Mouse (Mus musculus) right cerebral cortex, adult 18-20 months (tissue): ENCODE data around the gene Arhgap18.
A peak's percentile ranks its signal among the peaks of the same experiment; 100 is the strongest.

Experiments used
- DNase-seq: peaks from one replicate; pipeline ENCODE4 v3.0.0; 2022; ENCODE audit warnings: mixed read lengths

The Arhgap18 gene

GRCm38 (mm10) chr10:26832669-26833249 is 79.5 kb downstream of the Arhgap18 start:
- DNase-seq, result no peak

GRCm38 (mm10) chr10:26833393-26833792 is 80.2 kb downstream of the Arhgap18 start:
- DNase-seq, result no peak

DNA sequence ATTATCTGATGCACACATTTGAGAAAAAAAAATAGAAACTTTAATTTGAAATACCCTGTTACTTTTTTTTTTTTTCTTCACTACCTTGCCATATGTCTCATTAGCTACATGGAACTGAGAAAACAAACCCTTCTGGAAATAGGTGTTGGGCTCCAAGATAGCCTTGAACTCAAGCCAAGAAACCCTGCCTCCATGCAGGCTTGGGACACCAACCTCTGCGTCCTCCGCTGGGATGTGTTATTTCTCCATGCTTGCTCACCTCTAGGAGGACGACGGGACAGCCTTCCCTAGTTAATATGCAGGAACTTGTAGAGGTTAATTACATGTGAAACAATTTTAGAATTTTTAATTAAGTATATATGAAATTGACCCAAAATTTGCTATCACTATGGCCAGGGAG is 96.1 kb downstream of the Arhgap18 start:
- DNase-seq, result no peak

- DNase-seq, result no peak
Observed at GRCm38 (mm10) chr10:26849854-26850253, 96.6 kb downstream of the Arhgap18 start.

DNA sequence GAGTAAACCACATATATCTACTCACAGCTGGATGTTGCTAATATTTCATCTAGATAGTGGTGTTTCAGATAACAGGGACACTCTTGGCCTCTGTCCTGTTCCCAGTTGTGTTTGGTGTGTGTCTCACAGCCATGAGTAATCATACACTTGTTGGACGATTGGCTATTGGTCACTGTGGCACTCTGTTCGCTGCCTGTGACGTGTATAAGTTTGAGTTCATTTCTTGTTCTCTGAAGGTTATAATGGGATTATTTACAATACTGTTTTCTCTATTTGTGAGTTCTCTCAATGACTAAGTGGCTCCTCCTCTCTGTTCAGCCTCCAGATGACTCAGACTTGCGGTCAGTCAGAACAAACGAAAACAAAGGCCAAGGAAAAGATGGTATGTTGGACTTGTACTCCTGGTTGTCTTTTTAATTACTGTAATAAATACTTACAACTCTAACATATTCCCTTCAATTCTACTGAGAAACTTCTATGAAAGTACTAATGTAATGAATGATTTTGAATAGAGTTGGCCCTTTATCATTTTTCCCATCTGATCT is 101.4 kb downstream of the Arhgap18 start:
- no peak for DNase-seq

DNA sequence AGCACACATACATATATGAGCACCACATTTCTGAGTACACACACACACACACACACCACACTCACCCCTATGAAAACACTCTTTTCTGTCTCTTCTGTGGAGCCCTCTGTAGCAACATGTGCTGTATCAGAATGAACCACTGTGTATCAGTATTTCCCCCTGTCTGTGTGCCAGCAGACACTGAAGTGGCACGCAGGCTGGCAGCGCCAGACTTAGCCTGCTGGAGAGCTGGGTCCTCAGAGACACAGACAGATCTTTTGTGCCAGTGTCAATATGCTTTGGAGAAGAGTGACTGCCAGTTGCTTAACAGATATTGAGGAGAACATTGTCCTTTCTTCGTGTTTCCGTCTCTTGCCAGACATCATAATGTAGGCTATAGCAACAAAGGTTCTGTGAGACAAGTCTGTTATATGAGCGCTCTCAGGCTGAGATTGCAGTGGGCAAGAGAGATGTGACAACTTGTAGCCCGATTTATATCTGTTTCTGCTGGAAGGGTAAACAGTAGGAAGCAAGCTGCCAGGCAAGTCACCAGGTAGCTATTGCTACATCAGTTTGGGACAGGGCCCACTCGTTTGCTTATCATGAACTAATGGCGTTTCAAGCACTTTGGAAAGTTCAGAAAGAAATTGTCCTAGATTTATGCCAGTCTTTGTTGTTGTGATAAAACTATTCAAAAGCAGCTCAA is 102.8 kb downstream of the Arhgap18 start:
- DNase-seq, result no peak

DNA sequence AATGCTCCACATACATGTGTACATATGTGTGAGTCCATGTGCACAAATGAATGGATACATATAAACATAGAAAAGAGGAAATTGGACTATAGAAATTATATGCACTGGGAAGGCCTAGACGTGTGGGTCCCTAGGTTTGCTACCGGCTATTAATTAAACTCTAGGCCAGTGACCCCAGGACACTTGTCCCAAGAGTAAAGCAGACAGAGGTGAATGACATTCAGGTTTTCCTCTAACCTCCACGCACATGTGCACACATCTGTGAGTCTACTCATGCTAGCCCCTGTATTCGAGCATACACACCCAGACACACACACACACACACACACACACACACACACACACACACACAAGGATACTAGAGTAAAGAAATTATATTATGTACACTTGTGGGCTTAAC is 104.4 kb downstream of the Arhgap18 start:
- no peak for DNase-seq

DNA sequence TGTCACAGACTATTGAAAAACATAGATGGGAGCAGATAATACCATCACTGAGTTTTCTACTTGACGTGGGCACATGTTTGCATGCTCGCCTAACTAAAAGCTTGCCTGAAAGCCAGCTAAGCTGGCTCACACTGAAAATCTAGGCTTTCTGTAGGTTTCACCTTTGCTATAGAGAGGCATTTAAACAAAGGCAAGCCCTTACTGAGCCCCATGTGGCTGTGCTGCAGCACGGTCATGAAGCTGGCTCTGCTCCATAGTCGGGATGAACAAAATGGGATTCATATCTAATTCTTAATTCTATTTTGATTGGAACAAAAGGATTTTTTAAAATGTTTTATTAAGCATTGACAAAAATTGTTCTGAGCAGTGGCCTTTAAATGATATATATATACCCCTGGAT is 105.3 kb downstream of the Arhgap18 start:
- DNase-seq, result no peak

DNA sequence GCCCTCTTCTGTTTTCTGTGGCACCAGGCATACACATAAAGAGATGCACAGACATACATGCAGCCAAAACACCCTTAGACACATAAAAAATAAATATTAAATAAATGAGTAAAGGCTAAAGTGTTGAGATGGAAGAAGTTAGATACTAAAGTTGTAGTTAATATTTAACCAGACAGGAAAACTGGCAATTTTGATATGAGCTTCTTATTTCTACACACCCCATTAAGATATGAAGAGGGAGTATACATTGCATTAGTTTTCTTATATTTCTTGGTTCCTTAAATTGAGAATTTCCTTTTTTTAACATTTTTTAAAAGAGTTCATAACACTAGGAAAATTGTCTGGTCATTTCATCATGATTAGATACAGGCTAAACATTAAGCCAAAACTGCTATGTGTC is 108.0 kb downstream of the Arhgap18 start:
- no peak for DNase-seq

DNA sequence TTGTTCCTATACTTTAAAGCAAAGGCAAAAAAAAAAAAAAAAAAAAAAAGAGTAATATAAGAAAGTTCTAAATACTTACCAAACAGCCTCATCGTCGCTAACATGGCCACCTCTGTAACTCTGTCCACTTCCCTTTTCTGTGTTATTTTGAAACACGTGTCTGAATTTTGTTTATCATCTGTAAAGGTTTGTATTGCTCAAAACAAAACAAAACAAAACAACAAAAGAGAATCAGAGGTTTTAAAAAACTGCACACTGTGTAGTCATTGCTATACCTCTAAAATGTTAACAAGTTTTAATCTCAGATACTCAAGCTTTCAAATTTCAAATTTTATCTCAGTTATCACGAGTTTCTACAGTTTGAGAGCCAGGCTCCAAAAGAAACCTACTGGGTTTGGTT is 109.0 kb downstream of the Arhgap18 start:
- no peak for DNase-seq

DNA sequence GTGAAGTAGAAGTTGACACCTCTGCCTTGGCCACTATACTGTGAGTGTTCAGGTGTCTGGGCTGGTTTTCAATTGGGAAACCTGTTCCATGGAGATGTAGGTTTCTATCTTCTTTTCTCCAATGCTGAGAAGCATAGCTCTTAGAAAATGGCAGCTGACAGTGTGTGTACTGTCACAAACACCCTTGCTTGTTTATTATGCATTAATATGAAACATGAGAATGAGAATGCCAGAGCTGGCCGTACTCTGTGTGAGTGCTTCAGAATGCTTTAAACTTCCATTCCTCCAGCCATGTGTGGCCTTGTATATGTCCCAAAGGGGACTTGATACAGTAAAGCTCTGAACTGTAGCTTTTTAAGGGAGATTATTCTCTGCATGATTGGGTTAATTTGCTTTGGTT is 110.8 kb downstream of the Arhgap18 start:
- DNase-seq, result no peak

- DNase-seq, result no peak
Observed at GRCm38 (mm10) chr10:26870802-26871201, 117.6 kb downstream of the Arhgap18 start.

GRCm38 (mm10) chr10:26877309-26877708 is 124.1 kb downstream of the Arhgap18 start:
- DNase-seq, result peak; percentile 49

DNA sequence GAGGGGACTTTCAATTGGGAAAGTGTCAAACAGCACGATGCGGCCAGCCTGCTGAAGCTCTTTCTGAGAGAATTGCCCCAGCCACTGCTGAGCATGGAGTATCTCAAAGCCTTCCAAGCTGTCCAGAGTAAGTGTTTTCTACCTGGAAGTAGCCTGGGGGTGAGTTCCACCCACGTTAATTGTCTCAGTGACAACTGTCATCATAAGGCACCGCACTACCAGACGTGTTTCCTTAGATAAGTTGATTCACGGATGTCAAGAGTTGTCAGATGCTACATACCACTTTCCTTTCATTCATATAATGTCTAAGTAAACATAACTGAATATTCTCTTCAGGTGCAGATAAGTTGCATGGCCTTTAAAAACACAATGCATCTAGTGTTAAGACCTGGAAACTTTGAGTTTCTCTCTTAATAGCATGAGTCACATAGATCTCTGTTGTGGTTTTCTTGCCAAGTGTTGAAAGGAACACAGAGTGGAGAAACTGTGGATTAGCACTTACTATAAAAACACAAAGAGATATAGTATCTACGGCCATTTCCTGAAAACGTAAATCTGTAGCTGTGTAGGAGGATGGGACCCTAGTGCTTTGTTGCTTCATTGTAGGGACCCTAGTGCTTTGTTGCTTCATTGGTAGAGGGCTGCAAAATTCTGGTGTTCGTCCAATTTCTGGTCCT is 125.8 kb downstream of the Arhgap18 start:
- DNase-seq, result no peak

- peak; percentile 32 for DNase-seq
Observed at GRCm38 (mm10) chr10:26884949-26885348, 131.7 kb downstream of the Arhgap18 start.

- no peak for DNase-seq
Observed at GRCm38 (mm10) chr10:26889226-26889625, 136.0 kb downstream of the Arhgap18 start.

DNA sequence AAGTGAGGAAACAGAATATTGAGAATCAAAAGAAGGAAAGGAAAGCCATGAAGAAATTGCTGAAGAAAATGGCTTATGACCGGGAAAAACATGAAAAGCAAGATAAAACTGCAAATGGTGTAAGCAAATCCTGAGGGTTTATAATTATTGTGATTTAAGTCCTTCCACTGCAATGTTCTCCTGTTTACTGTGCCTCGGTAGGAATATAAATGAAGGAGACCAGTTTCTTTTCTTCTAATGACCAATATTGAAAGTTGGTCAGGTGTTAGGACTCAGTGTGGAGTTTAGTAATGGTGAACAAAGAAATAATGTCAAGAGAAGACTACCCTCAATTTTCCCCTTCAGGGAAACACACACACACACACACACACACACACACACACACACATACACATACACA is 136.5 kb downstream of the Arhgap18 start:
- no peak for DNase-seq

- peak; percentile 39 for DNase-seq
Observed at GRCm38 (mm10) chr10:26890269-26890955, 137.2 kb downstream of the Arhgap18 start.

GRCm38 (mm10) chr10:26893091-26893490 is 139.9 kb downstream of the Arhgap18 start:
- DNase-seq, result no peak

DNA sequence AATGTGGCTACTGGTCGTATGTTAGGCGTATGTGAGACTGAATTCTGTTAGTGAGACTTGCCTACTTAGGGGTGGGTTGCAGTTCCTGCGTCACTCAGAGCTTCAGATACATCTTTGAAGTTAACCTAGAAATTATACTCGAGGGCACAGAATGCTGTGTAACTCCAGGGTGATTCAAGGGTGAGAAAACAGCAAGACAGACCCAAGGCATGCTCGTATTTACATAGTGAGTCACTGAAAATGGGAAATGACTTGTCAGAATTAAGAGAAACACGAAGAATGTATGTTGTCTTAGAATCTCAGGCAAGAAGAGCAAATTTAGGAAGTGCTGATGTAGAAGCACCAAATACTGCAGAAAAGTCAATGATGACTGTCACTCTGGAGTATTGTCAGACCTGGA is 142.5 kb downstream of the Arhgap18 start:
- no peak for DNase-seq

- DNase-seq, result no peak
Observed at GRCm38 (mm10) chr10:26900426-26900825, 147.2 kb downstream of the Arhgap18 start.

DNA sequence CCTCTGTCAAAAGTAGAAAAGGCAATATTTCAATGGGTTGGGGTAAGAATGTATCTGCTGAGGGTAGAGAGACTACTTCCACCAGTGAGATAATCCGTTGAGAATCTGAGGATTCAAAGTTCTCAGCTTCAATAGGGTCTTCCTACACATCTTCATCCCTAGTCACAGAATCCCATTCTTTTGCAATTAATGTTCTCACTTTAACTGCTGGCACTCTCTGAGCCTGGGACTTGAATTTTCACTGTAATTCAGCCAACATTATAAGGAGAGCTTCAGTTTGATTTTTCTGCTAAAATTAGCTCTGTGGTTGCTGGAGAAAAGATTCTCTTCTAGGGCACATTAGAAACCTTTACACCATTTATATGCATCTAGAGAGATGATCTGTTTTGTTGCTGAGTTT is 150.6 kb downstream of the Arhgap18 start:
- DNase-seq, result no peak

- no peak for DNase-seq
Observed at GRCm38 (mm10) chr10:26911176-26911575, 158.0 kb downstream of the Arhgap18 start.
